Mouse (Mus musculus): ENCODE measurements around the gene Gal3st1. TPM values are rescaled to one million over a fixed set of nuclear protein-coding genes. Genes with fewer than 3 reads are reported as not detected.

Gene Gal3st1
- polyA plus RNA-seq, 1 experiment from 2014 or later = 0.58 TPM

DNA sequence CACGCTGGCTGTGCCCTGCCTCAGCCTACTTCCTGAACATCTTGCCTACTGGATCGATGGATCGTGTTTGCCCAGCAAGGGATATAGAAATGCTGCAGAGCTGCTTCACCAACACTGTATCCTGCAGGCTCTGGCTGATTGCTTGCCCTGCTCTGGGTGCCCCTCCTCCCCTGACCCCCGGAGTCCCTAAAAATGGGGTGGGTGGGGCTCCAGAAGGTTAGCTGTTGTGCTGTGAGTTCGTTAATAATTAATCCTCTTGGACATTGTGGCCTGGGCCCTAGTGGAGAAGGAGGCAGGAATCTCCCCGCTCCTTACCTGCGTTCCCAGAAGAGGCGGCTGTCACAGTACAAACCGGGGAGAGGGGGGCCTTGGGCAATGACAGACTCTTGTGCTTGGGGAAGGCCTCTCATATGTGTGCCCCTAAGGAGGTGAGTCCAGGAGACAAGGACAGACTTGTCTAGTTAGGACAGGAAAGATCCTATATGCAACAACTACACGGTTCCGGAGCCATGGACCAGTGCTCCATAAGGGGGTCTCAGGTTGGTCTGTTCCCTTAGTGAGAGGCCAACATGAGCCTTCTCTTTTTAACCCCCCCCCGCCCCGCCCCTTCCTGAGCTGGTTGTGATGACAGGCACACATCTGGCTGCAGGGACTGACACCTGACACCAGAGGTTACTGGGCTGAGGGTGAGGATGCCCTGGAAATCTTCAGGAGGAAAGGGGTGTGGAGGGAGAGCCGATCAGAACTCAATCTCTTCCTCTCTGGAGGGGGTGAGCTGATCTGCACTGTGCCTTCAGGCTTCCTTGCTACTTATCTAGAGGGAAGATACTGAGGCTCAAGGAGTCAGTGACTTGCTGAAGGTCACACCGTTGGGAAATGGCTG, 668 bp downstream of the Gal3st1 start:
- peak overlapping the region; percentile 64 for H3K9ac ChIP-seq
- H3K9me3 ChIP-seq (replicated peaks) = no peaks in the 10 kb centered on the region
- peaks cover 9% of the 10 kb centered on the region for H3K4me1 ChIP-seq
- H3K4me2 ChIP-seq = peak overlapping the region; percentile 68
- ATAC-seq = peak; percentile 41; the same call in 1 of the 2 replicates
- H3K36me3 ChIP-seq (ENCODE audit: poor library complexity, severe bottlenecking) = peaks cover 23% of the 10 kb centered on the region
- WGBS = 13% methylated on average over 15 of the region's 15 CpGs
- H3K27ac ChIP-seq = no peak overlapping the region
- peaks cover 26% of the 10 kb centered on the region for H3K27me3 ChIP-seq
- peak overlapping the region; percentile 41 for H3K4me3 ChIP-seq

DNA sequence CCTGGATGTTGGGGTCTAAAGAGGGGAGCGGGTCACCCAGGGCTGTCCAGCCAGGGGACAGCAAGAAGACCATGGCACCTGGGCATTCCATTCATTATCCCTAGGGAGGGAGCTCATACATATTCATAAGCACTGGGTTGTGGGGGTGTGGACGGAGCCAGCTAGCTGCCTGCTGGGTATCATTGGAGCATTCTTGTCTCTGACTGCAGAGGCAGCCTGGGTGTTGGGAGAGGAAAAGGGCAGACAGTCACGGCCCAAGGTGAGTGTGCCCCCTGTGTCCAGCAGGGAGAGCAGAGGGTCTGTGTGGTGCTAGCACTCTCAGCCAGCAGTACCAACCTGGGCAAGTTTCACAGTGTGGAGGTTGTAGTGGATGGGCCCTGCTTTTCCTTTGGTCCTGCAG, 6.3 kb downstream of the Gal3st1 start:
- H3K27ac ChIP-seq = no peak overlapping the region
- 45% methylated on average over 3 of the region's 3 CpGs for WGBS
- ATAC-seq = no peak

DNA sequence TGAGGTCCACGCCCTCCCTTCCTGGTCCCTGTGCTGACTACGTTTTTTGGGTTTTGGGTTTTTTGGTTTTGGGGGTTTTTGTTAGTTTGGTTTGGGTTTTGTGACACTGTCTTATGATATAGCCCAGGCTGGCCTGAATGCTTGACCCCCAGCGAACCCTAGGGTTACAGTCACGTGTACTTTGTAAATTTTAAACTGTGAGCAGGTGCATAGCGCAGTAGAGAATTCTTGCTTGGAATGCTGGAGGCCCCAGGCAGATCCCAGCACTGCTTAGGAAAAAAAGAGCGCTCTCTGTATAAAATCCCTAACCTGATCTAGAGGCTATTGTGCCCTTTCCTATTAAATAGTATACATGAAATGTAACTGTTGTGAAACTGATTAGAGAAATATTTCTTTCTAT, 9.7 kb downstream of the Gal3st1 start:
- H3K4me3 ChIP-seq = no peak overlapping the region
- no peak overlapping the region for H3K4me2 ChIP-seq
- H3K36me3 ChIP-seq (ENCODE audit: poor library complexity, severe bottlenecking) = no peaks in the 10 kb centered on the region
- no peaks in the 10 kb centered on the region for H3K9me3 ChIP-seq (replicated peaks)
- no peak overlapping the region for H3K9ac ChIP-seq
- no peak for ATAC-seq
- H3K4me1 ChIP-seq = 0 out of 2 replicates have a peak, but pooled peaks cover 3% of the 10 kb centered on the region
- no peak overlapping the region for H3K27ac ChIP-seq
- peaks cover 18% of the 10 kb centered on the region for H3K27me3 ChIP-seq
- 83% methylated on average over 6 of the region's 6 CpGs for WGBS

More for the DNA sequence above, 6.3 kb downstream of the Gal3st1 start:
- peaks cover 4% of the 10 kb centered on the region for H3K27me3 ChIP-seq
- no peaks in the 10 kb centered on the region for H3K9me3 ChIP-seq (replicated peaks)
- no peaks in the 10 kb centered on the region for H3K36me3 ChIP-seq (ENCODE audit: poor library complexity, severe bottlenecking)
- no peaks in the 10 kb centered on the region for H3K4me1 ChIP-seq
- H3K4me2 ChIP-seq = no peak overlapping the region
- no peak overlapping the region for H3K4me3 ChIP-seq
- no peak overlapping the region for H3K9ac ChIP-seq

DNA sequence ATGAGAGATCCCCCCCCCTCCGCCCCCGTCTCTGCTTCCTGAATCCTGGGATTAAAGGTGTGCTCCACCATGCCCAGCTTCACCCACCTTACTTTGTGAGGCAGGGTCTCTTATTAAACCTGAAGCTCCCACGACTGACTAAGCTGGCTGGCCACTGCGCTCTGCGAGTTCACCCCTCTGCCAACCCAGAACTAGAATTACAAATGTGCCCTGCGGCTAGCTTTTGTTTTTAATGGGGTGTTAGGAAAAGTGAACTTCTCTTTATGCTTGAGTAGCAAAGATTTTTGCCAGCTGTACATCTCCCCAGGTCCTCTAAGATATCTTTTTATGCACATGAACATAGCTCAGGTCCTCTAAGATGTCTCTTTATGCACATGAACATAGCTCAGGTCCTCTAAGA, 10.5 kb downstream of the Gal3st1 start:
- 0 out of 2 replicates have a peak, but pooled peaks cover 9% of the 10 kb centered on the region for H3K4me1 ChIP-seq
- H3K9ac ChIP-seq = no peak overlapping the region
- H3K27ac ChIP-seq = no peak overlapping the region
- H3K4me3 ChIP-seq = no peak overlapping the region
- 85% methylated on average over 6 of the region's 6 CpGs for WGBS
- no peak overlapping the region for H3K4me2 ChIP-seq
- peaks cover 26% of the 10 kb centered on the region for H3K27me3 ChIP-seq
- H3K9me3 ChIP-seq (replicated peaks) = no peaks in the 10 kb centered on the region
- H3K36me3 ChIP-seq (ENCODE audit: poor library complexity, severe bottlenecking) = no peaks in the 10 kb centered on the region
- no peak for ATAC-seq

DNA sequence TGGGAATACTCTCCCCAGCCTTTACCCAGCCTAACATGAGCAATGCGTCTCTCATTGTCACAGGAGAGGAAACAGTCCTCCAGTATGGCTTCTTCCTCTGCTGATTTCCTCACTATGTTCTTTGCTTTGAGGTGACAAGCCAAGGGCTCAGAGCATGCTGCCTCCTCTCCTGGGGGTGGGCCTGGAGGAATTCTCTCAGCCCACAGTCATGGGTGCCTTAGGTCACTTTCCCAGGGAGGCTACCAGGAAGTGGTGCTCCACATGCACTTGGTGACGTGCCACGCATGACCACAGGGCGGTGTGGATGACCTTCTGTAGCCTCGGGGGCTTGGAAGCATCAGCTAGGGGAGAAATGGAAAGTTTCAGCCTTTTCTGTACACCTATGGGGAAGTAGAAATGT, 12.1 kb downstream of the Gal3st1 start:
- Histone ChIP-seq H3K4me2 (no peak overlapping the region), H3K27me3 (peaks cover 42% of the 10 kb centered on the region), H3K9me3 (replicated peaks) (no peaks in the 10 kb centered on the region), H3K4me3 (no peak overlapping the region), H3K27ac (no peak overlapping the region), H3K4me1 (0 out of 2 replicates have a peak, but pooled peaks cover 9% of the 10 kb centered on the region), H3K9ac (no peak overlapping the region), H3K36me3 (ENCODE audit: poor library complexity, severe bottlenecking) (no peaks in the 10 kb centered on the region)
- WGBS = 88% methylated on average over 5 of the region's 5 CpGs
- ATAC-seq = no peak

DNA sequence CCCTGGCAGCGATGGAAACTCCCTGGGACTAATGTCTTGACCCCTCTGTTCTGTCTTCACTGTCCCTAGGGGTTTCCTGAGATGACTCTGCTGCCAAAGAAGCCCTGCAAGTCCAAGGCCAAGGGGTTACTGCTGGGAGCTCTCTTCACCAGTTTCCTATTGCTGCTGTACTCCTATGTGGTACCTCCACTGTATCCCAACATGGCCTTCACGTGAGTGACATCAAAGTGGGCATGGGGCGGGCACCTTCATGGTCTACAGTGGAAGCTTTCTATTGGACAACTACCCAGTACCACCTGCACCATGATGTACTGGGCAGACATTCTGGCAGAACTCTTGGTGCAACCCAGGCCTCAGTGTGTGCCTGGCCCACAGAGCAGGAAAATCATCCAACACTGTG, 13.4 kb downstream of the Gal3st1 start:
- Histone ChIP-seq H3K36me3 (ENCODE audit: poor library complexity, severe bottlenecking) (no peaks in the 10 kb centered on the region), H3K4me2 (no peak overlapping the region), H3K4me3 (no peak overlapping the region), H3K9me3 (replicated peaks) (no peaks in the 10 kb centered on the region), H3K27me3 (peaks cover 46% of the 10 kb centered on the region), H3K9ac (no peak overlapping the region), H3K27ac (no peak overlapping the region), H3K4me1 (0 out of 2 replicates have a peak, but pooled peaks cover 9% of the 10 kb centered on the region)
- WGBS = 87% methylated on average over 3 of the region's 3 CpGs
- no peak for ATAC-seq

DNA sequence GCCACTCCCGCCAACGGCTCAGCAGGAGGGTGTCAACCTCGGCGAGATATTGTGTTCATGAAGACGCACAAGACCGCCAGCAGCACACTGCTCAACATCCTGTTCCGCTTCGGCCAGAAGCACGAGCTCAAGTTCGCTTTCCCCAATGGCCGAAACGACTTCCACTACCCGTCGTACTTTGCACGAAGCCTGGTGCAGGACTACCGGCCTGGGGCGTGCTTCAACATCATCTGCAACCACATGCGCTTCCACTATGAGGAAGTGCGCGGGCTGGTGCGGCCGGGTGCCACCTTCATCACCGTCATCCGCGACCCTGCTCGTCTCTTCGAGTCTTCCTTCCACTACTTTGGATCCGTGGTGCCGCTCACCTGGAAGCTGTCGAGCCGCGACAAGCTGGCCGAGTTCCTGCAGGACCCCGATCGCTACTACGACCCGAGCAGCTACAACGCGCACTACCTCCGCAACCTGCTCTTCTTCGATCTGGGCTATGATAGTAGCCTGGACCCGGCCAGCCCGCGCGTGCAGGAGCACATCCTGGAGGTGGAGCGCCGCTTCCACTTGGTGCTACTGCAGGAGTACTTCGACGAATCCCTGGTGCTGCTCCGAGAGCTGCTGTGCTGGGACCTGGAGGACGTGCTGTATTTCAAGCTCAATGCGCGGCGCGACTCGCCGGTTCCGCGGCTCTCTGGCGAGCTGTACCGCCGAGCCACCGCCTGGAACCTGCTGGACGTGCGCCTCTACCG, 14.7 kb downstream of the Gal3st1 start:
- H3K4me3 ChIP-seq = peak overlapping the region; percentile 26
- H3K27me3 ChIP-seq = peaks cover 46% of the 10 kb centered on the region
- H3K4me2 ChIP-seq = peak overlapping the region; percentile 53
- H3K9me3 ChIP-seq (replicated peaks) = no peaks in the 10 kb centered on the region
- no peak overlapping the region for H3K9ac ChIP-seq
- no peak for ATAC-seq
- no peak overlapping the region for H3K27ac ChIP-seq
- no peaks in the 10 kb centered on the region for H3K36me3 ChIP-seq (ENCODE audit: poor library complexity, severe bottlenecking)
- 0 out of 2 replicates have a peak, but pooled peaks cover 9% of the 10 kb centered on the region for H3K4me1 ChIP-seq
- WGBS = 6% methylated on average over 66 of the region's 66 CpGs

DNA sequence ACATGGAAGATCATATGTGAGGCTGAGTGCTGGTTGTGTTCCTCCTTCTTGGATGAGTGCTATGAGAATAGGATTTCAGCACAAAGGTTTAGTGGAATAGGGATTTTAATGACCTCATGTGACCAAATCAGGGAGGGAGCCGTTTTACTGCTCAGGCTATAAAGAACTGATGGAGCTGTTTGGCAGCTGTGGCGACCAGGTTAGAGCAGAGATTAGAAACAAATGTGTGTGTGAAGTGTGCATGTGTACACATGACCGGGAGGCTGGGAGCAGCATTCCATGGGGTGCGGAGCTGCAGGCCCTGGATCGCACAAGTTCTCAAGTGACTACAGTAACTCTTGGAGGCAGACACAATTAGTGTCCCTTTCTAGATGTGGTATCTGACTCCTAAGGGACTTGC, 16.1 kb downstream of the Gal3st1 start:
- no peak overlapping the region for H3K4me2 ChIP-seq
- H3K4me3 ChIP-seq = no peak overlapping the region
- no peak overlapping the region for H3K27ac ChIP-seq
- no peaks in the 10 kb centered on the region for H3K36me3 ChIP-seq (ENCODE audit: poor library complexity, severe bottlenecking)
- no peak for ATAC-seq
- no peak overlapping the region for H3K9ac ChIP-seq
- 0 out of 2 replicates have a peak, but pooled peaks cover 9% of the 10 kb centered on the region for H3K4me1 ChIP-seq
- 81% methylated on average over 5 of the region's 5 CpGs for WGBS
- peaks cover 46% of the 10 kb centered on the region for H3K27me3 ChIP-seq
- H3K9me3 ChIP-seq (replicated peaks) = no peaks in the 10 kb centered on the region

DNA sequence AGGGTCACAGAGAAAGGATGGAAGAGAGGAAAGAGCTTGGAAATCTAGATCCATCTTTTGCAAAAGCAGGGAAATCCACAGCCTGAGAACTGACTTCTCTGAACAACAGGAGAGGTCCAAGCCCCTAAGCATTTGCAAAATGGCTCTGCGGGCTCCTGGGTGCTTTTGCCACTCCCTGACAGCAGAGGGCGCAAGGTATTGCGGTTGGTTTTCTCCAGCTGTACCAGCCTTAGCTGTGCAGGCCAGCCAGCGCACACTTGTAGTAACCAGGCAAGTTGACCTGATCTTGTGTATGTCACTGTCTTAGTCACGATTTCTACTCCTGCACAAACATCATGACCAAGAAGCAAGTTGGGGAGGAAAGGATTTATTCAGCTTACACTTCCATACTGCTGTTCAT, 18.2 kb downstream of the Gal3st1 start:
- H3K4me1 ChIP-seq = 0 out of 2 replicates have a peak, but pooled peaks cover 9% of the 10 kb centered on the region
- no peak for ATAC-seq
- H3K27me3 ChIP-seq = peaks cover 43% of the 10 kb centered on the region
- H3K9ac ChIP-seq = no peak overlapping the region
- H3K4me2 ChIP-seq = no peak overlapping the region
- H3K36me3 ChIP-seq (ENCODE audit: poor library complexity, severe bottlenecking) = no peaks in the 10 kb centered on the region
- no peak overlapping the region for H3K4me3 ChIP-seq
- H3K27ac ChIP-seq = no peak overlapping the region
- 5% methylated on average over 5 of the region's 5 CpGs for WGBS
- no peaks in the 10 kb centered on the region for H3K9me3 ChIP-seq (replicated peaks)

DNA sequence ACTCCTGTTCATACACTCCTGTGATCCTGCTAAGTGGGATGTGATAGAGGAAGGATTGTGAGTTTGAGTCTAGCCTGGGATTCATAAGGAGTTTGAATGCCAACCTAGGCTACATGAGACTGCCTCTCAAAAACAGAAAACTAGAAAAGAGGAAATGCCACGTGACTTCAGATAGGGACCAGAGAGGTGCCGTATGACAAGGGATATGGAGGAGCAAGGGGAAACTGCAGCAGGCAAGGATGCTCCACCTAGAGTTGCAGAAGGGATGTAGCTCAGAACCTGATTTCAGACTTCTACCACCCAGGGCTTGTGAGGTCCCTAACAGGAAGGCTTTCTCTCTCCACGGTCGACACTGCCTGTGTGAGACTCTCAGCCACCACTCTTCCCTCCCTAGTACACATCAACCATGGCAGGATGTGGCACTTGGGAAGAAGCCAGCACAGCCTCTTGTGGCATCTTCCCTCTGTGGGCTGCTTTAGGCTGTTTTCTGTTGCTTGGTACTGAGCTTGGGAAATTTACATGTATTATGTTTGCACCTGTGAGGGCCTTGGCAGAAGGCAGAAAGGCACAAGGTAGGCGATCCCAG, 21.9 kb downstream of the Gal3st1 start:
- H3K27me3 ChIP-seq = peaks cover 6% of the 10 kb centered on the region
- no peaks in the 10 kb centered on the region for H3K4me1 ChIP-seq
- no peak overlapping the region for H3K4me2 ChIP-seq
- H3K27ac ChIP-seq = no peak overlapping the region
- 73% methylated on average over 5 of the region's 5 CpGs for WGBS
- no peaks in the 10 kb centered on the region for H3K36me3 ChIP-seq (ENCODE audit: poor library complexity, severe bottlenecking)
- H3K4me3 ChIP-seq = no peak overlapping the region
- no peaks in the 10 kb centered on the region for H3K9me3 ChIP-seq (replicated peaks)
- H3K9ac ChIP-seq = no peak overlapping the region
- no peak for ATAC-seq

DNA sequence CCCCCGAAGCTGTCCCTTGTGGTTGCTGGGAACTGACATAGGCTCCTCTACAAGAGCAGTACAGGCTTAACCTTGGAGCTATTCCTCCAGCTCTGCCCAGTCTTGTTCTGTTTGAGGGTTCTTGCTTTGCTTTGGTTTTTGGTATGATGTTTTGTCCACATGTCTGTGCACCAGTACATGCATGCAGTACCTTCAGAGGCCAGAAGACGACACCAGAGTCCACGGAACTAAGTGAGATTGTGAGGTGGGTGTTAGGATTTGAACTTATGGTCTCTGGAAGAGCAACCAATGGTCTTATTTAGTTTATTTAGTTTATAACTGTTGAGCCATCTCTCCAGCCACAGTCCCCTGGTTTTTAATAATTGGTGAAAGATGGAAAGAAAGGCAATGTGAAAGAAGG, 23.0 kb downstream of the Gal3st1 start:
- no peak for ATAC-seq
- WGBS = 87% methylated on average over 3 of the region's 3 CpGs
- H3K4me3 ChIP-seq = no peak overlapping the region

DNA sequence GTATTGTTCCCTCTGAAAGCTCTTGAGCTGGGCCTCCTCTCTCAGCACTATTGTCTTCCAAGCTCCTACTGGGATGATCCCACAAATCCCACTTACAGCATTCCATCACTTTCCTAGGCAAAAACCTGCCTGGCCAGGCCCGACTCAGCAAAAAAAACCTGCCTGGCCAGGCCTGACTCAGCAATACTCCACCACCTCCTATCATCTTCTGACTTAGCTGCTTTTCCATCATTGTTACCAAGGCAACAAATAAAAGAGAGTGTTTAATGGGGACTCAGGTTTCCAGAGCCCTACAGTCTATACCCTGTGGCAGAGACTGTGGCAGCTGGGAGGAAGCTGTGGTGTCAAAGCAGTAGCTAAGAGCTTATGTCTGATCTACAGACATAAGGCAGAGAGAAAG, 29.2 kb downstream of the Gal3st1 start:
- no peaks in the 10 kb centered on the region for H3K9me3 ChIP-seq (replicated peaks)
- H3K4me2 ChIP-seq = no peak overlapping the region
- no peak overlapping the region for H3K27ac ChIP-seq
- 43% methylated on average over 1 of the region's 1 CpGs for WGBS
- H3K36me3 ChIP-seq (ENCODE audit: poor library complexity, severe bottlenecking) = no peaks in the 10 kb centered on the region
- no peak overlapping the region for H3K4me3 ChIP-seq
- no peaks in the 10 kb centered on the region for H3K27me3 ChIP-seq
- H3K4me1 ChIP-seq = no peaks in the 10 kb centered on the region
- no peak overlapping the region for H3K9ac ChIP-seq
- ATAC-seq = no peak

More for the DNA sequence above, 23.0 kb downstream of the Gal3st1 start:
- Histone ChIP-seq H3K4me1 (no peaks in the 10 kb centered on the region), H3K4me2 (no peak overlapping the region), H3K9me3 (replicated peaks) (no peaks in the 10 kb centered on the region), H3K27ac (no peak overlapping the region), H3K9ac (no peak overlapping the region), H3K36me3 (ENCODE audit: poor library complexity, severe bottlenecking) (no peaks in the 10 kb centered on the region), H3K27me3 (no peaks in the 10 kb centered on the region)

Measured in forebrain, embryonic 13.5 days (tissue).